Mouse (Mus musculus): ENCODE data around the gene Olfr1042.
"Not testable (repeated sequence)": the region's sequence is repeated elsewhere in the genome, so short reads cannot be mapped to it uniquely, and the experiment has no call there.

The Olfr1042 gene

DNA sequence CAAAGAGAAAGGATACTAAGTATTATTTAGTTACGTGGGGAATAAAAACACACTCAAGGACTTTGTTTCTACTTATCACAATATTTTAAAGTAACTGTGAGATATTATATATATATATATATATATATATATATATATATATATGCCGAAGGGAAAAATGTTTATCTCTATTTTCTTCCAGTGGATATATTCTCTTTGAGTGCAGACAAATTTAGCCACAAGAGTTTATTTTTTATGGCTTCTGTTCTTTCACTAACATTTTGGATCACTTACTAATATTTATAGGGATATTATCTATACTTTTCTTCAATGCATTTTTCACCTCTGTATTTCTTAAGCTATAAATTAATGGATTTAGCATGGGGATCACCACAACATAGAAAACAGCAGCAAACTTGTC is at the start of gene Olfr1042:
Olfr1042 (minus strand) TSS at position 101 of the 400 bp plus-strand sequence.
- DNase-seq (ENCODE audit: low spot score), result no peak

DNA sequence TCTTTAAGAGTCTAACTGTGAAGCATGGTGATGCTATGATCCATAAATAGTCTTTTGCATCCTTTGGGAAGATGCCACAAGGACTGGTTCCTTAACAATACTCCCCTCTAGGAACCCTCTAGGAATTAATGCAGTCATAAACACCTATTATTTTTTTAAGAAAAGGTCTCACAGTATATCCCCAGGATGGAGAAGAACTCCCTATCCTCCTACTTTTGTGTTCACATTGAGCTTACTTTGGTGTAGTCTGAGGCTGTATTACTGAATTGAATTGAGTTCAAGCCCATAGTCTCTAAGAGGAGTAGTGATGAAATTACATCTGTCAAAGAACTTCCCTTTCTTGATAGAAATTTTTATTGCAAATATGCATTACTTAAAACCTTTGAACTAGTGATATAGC is 41.3 kb upstream of the Olfr1042 start, which contains the start of gene Olfr1045:
Olfr1045 (minus strand) TSS at position 101 of the 400 bp plus-strand sequence.
- no peak for DNase-seq (ENCODE audit: low spot score)

DNA sequence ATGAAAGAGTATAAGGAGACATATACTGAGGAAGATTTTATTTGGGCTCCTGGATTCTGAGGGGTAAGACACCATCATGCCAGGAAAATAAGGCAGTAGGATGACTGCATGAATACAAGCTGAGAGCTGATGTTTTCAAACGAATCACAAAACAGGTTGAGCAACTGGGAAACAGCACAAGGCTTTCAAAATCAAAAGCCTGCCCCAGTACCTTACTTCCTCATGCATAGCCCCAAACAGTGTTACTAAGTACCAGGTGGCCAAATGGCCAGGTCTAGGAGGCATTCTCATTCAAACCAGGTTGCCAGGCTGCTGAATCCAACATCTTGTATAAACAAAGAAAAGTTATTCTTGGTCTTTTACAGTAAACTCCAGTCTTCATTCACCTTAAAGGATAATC is 34.2 kb upstream of the Olfr1042 start:
- DNase-seq (ENCODE audit: low spot score), result no peak

DNA sequence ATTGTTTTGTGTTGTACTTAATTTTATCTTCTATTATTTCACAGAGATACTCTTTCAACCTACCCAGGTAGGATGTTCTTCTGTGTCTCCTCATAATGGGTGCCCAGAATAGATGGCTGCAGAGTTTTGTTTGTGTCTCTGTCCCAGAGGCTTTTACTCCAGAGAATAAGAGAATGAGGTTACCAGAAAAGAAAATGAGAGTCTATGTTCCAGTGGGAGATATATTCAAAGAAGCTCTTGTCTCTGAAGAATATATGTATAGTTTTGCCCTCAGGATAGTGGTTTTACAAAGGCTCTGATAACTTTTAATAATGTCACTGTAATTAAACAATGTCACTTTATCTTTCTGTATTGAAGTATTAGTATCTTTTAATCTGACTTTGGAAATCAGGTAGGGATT is 23.9 kb upstream of the Olfr1042 start, which contains the start of gene Olfr52:
Olfr52 (minus strand) TSS at position 101 of the 400 bp plus-strand sequence.
- no peak for DNase-seq (ENCODE audit: low spot score)

DNA sequence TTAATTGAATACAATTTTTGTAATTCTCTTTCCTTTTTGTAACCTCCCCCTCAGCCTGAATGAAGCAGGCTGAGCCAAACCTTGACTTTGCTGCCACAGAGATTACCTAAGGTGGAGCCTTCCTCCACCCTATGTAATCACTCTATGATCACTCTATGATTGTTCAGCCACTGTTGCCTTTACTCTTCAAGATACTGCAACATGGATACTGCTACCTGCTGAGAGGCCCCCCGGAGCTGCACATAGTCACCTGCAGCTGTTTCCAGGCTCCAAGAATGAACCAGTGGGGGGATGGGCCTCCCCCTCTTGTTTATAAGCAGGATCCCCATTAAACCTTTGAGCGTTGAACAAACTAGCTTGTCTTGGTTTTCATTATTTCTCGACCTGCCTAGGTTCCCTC is 18.3 kb upstream of the Olfr1042 start:
- no peak for DNase-seq (ENCODE audit: low spot score)

DNA sequence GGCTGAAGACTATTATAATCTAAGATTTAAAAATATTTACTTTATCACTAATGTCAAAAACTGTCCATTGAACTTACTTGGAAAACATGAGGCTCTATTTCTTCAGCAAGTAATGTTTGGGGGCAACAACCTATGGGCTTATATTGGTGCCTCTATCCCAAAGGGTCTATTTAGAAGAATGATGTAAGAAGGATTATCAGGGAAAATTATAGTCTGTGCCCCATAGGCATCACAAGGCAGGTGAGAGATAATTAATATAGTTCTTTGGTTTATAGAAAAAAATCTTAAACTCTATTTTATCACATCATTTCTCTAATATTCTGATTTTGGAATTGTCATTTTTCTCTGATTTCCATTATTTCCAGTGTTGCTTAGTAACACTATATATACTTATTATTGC is 16.1 kb upstream of the Olfr1042 start, which contains the start of gene Olfr1044:
Olfr1044 (minus strand) TSS at position 101 of the 400 bp plus-strand sequence.
- DNase-seq (ENCODE audit: low spot score), result no peak

DNA sequence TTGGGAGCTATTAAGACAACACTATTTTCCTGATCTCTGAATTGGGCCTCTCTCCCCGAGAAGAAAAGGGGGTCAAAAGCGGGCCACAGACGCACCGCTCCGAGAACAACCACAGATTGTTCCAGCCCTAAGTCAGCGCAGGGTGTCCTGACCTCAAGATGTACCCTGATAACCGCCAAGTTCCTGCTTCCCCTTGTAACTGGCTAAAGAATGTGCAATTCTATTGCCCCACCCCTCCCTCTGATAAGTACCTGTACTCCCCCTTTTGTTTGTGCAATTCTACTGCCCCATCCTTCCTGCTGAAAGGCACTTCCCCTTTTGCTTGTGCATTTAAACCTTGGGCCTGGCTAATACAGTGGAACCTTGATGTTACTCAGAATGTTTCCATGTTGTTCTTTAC is 13.8 kb upstream of the Olfr1042 start:
- not testable (repeated sequence) for DNase-seq (ENCODE audit: low spot score)

DNA sequence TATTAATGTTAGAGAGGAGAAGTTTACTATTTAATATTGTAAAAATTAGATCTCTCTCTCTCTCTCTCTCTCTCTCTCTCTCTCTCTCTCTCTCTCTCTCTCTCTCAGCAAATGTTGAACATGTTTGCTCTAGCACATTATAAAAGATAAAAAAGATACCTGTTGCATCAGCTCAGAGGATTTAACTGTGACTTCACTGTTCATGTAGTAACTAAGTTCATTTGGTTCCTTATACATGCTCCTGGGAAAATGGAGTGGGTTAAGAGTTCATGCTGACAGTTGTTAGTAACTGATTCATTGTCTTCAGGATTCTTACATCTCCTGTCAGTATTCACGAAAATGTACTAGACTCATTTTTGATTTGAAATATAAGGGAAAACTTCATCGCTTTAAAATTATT is 5.8 kb upstream of the Olfr1042 start, which contains the start of gene Olfr1043:
Olfr1043 (minus strand) TSS at position 101 of the 400 bp plus-strand sequence.
- no peak for DNase-seq (ENCODE audit: low spot score)

DNA sequence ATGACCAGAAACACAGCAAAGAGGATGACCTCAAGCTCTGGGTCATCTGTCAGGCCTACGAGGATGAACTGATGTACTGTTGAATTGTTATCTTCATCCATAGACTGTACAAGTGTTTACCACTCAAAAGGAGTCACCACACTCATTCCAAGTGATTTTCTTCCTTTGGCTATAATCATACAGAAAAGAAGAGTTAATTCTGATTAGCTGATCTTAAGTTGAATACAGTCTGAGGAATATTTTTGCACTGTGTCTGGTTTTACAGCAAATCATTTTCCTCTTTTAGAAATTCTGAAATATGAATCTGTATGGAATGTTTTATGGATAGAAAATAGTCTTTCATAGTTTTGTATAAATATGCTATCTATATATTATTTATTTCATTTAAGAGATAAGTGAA is 15.0 kb downstream of the Olfr1042 start, which contains the start of gene Olfr1040:
Olfr1040 (minus strand) TSS at position 101 of the 400 bp plus-strand sequence.
- DNase-seq (ENCODE audit: low spot score), result no peak

DNA sequence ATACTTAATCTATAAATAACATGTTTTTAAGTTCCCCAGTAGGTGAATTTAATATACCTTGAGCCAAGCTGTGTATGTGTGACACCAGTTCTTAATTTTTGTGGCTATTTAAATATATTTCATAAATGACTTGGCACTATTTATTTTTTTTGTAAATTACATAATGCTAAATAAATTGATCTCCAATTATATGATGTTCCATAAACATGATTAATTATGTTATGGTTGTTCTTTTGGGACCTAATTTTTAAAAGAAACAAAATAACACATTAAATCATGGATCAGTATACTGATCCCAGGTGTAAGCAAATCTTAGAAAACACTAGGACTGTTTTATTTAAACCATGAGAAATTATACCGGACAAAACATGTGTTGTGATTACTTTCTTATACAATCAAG is 25.8 kb downstream of the Olfr1042 start, which contains the start of gene Olfr1039:
Olfr1039 (minus strand) TSS at position 101 of the 400 bp plus-strand sequence.
- no peak for DNase-seq (ENCODE audit: low spot score)
